Mouse (Mus musculus) hindlimb bud, embryonic 11.5 days (tissue): ENCODE measurements at regions not wholly inside any gene's neighbourhood (a gene's known extent, or its start where the extent isn't known, plus 50 kb on each side); places are given as distances from the start of the nearest gene placed in this dataset.

Experiments
- DNase-seq: peaks from one replicate; pipeline ENCODE4 v3.0.0-alpha.2; 2012; ENCODE audit warnings: low read depth, low spot score; ENCODE audit errors: extremely low spot score

- no peak for DNase-seq
Observed at GRCm38 (mm10) chr10:66433490-66433889, 662.4 kb upstream of the Jmjd1c start.

- no peak for DNase-seq
Observed at GRCm38 (mm10) chr10:66470684-66471083, 625.2 kb upstream of the Jmjd1c start.

- DNase-seq = no peak
Observed at GRCm38 (mm10) chr10:66472038-66472437, 623.9 kb upstream of the Jmjd1c start.

GRCm38 (mm10) chr10:66475187-66475735, 620.7 kb upstream of the Jmjd1c start:
- DNase-seq = no peak

DNA sequence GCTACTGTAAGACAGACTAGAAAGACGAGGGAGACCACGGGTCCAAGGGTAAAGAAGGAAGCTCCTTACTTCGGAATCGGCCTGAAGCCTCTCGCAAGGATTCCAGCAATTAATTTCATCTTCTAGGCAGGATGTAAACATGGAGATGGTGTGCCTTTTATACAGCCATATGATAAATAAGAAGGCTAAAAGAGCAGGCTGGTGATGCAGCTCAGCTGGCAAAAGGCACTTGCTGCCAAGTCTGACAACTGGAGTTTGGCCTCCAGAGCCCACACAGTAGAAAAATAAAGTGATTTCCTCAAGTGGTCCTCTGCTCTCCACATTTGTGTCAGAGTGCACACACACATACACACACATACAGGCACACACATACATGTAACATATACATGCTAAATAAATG, 605.1 kb upstream of the Jmjd1c start:
- DNase-seq = no peak

- no peak for DNase-seq
Observed at GRCm38 (mm10) chr10:66491850-66492249, 604.1 kb upstream of the Jmjd1c start.

- no peak for DNase-seq
Observed at GRCm38 (mm10) chr10:66539846-66540245, 556.1 kb upstream of the Jmjd1c start.

- DNase-seq = no peak
Observed at GRCm38 (mm10) chr10:66546656-66547055, 549.3 kb upstream of the Jmjd1c start.

DNA sequence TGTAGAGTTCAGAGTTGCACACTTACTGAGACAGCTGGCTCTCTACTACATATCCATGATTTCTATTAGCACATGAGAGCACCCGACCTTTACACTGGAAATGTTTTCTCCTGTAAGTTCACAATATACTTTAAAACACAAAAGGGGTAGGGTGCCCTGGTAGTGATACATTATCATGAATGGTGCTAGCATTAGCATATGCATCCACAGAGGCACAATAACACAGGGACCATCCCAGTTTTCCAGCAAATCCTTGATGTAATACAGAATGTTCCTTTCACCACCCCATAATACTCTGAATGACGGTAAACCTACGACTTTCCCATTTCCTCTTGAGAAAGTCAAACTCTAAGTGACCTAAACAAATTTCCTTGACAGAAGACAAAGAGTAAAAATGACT, 548.3 kb upstream of the Jmjd1c start:
- DNase-seq = peak; percentile 50

GRCm38 (mm10) chr10:66548073-66548472, 547.9 kb upstream of the Jmjd1c start:
- DNase-seq = no peak

DNA sequence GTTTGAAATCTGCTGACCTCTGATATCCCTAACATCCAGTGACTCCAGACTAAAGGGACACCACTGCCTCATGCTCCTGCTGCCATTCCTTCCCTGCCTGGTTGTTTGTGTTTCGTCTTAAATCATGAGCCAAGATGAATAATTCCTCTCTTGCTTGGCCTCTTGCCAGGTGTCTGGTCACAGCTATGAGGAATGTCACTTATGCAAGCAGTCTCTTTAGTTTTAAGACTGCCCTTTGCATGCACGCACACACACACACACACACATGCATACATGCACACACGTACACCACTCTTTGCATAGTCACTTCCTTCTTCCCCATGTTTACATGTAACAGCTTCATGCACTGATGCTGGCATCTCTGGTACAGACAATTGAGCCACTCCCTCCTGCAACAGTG, 543.0 kb upstream of the Jmjd1c start:
- no peak for DNase-seq

GRCm38 (mm10) chr10:66554259-66554658, 541.7 kb upstream of the Jmjd1c start:
- no peak for DNase-seq

GRCm38 (mm10) chr10:66558097-66558840, 537.7 kb upstream of the Jmjd1c start:
- DNase-seq = no peak

GRCm38 (mm10) chr10:66565374-66565773, 530.6 kb upstream of the Jmjd1c start:
- no peak for DNase-seq

DNA sequence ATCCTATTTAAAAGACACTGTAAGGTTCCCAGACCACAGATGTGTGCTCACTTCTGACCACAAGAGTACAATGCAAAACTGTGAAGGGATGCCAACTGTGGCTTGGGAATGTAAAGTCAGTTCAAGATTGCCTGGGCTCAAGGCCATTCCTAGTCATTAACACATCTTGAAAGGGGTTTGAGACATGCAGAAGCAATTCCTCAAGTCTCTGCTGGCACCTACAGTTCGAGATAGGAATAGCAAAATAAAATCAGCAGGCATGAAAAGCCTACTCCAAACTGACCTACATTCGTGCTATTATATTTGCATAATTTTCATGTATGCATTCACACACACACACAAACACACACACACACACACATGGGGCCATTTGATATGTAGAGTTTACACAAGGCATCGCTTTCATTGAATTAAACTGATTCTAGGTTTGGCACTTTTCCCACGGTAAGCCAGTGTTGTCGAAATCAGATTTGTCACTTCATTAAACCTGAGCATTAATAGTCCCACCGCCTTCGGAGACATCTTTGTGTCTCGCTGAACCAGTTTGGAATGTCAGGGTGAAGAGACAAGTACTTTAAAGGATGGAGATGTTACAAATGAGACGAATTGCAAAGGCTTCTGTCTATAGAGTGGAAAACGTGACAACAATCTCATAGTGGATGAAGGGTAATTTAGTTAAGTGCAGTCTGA, 520.9 kb upstream of the Jmjd1c start:
- no peak for DNase-seq

GRCm38 (mm10) chr10:66593001-66593400, 502.9 kb upstream of the Jmjd1c start:
- DNase-seq = no peak

- no peak for DNase-seq
Observed at GRCm38 (mm10) chr10:66593506-66593905, 502.4 kb upstream of the Jmjd1c start.

- no peak for DNase-seq
Observed at GRCm38 (mm10) chr10:66597952-66598351, 498.0 kb upstream of the Jmjd1c start.

GRCm38 (mm10) chr10:66607141-66607540, 488.8 kb upstream of the Jmjd1c start:
- DNase-seq = no peak

DNA sequence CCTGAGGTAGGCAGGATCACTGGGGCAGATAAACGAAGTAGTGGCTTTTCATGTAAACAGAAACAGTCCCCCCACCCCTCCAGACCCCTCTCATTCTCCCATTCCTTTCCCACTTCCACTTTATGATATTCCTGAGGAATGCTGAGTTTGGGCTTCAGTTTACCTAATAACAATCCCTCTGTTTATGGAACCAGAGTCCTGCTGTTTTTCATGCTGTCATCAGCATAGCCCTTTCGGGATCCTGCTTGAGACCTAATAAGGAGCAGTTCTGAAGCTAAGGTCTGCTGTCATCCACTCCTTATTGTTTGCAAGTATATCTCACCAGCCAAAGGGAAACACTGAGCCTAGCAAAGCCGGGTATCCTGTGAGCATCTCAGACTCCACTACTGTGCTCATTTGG, 479.6 kb upstream of the Jmjd1c start:
- no peak for DNase-seq

DNA sequence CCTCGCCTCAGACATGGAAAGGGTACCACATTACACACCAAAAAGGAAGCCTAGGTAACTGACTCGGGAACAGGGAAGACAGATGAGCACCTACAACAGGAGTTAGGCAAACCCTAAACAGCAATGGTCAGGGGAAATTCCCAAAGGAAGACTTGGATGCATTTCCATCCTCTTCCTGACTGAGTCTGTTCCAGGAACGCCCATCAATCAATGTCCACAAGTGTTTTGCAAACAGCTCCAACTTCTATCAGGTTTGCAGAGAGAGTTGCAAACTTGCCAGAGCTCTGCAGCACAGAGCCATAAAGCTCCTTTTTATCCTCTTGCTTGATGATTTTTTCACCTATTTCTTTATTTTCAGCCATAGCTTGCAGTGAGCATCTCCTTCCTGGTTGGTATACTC, 464.9 kb upstream of the Jmjd1c start:
- DNase-seq = no peak
